Mouse (Mus musculus) yolk sac, embryonic 10.5 days (tissue): ENCODE measurements around the gene Zfp786.
"Not testable (repeated sequence)": the region's sequence is repeated elsewhere in the genome, so short reads cannot be mapped to it uniquely, and the experiment has no call there.

Experiments used
- DNase-seq: peaks from one replicate; pipeline ENCODE4 v3.0.0-alpha.2; 2017; ENCODE audit warnings: low spot score

Gene Zfp786

GRCm38 (mm10) chr6:47830104-47831078 lies at the start of gene Zfp786:
Gene Zfp786, minus strand, starts transcription at chr6:47830867.
- DNase-seq: peak; percentile 84

DNA sequence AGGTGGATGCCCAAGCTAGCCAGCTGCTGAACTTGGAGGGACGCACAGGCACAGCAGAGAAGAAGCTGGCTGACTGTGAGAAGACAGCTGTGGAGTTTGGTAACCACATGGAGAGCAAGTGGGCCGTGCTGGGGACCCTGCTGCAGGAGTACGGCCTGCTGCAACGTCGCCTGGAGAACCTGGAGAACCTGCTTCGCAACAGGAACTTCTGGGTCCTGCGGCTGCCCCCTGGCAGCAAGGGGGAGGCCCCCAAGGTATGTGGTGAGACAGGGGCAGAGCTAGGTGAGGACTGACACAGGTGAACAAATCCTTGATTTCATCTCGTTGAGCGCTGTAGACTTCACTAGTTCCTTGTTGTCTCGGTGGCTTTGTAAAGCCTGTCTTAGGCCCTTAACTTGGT lies 49.5 kb upstream of the Zfp786 start:
- DNase-seq: no peak

GRCm38 (mm10) chr6:47879049-47879716 lies 48.5 kb upstream of the Zfp786 start:
- DNase-seq: no peak

DNA sequence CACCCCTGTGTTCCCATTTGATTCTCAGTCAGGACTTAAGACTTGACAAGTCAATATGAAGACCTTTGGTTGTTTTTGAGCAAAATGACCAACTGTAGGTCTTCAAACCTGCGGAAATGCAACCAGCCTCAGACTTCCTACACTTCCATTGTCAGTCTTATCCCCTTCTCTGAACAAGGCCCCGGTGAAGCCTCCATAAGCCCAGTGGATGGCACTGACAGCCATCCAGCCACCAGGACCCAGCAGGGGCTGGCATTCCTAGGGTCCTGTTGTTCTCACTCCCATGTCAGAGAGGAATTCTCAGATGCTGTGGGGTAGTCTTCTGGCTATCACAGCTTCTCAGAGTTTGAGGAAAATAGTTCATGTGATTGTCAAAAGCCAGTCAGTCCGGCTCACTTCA lies 47.9 kb upstream of the Zfp786 start:
- DNase-seq: no peak

- no peak for DNase-seq
These were observed 47.5 kb upstream of the Zfp786 start for GRCm38 (mm10) chr6:47878133-47878514.

DNA sequence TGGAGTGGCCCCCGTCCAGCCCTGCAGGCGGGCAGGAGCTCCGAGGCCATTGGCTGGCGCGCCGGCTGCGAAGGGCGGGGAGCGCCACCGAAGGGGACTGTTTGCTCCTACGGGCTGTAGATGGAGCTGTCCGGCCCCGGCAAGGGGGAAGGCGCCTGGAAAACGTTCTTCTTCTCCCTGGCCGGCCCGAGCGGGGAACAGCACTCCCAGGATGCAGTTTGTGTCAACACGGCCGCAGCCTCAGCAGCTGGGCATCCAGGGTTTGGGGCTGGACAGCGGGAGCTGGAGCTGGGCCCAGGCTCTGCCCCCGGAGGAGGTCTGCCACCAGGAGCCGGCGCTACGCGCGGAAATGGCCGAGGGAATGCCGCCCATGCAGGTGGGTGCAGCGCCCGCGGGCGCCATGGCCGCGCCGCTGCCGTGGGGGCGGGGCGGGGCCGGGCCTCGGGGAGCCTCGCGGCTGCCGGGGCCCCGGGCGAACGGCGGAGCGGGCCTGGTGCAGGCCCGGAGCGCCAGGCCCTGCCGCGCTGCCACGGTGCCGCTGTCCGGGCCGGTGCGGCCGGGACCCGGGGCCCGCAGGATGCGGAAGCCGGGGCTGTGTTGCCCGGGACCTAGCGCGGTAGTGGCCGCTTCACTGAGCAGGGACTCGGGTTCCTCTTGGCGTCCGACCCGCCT lies 46.9 kb upstream of the Zfp786 start:
- peak; percentile 93 for DNase-seq

- no peak for DNase-seq
These were observed 46.4 kb upstream of the Zfp786 start, which contains the start of gene Zfp282 for GRCm38 (mm10) chr6:47877058-47877457. Gene Zfp282, plus strand, starts transcription at chr6:47877204.

DNA sequence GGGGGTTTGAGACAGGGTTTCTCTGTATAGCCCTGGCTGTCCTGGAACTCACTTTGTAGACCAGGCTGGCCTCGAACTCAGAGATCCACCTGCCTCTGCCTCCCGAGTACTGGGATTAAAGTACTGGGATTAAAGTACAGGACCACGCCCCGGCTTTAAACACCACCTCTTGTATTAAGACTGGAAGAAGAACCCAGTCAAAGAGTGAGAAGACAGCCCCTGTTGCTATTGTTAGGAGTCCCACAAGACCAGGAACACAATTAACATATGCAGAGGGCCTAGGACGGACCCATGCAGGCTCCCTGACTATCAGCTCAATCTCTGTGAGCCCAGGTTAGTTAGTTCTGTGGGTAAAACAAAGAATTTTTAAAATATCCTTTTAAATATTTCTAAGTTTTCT lies 41.6 kb upstream of the Zfp786 start:
- DNase-seq: no peak

DNA sequence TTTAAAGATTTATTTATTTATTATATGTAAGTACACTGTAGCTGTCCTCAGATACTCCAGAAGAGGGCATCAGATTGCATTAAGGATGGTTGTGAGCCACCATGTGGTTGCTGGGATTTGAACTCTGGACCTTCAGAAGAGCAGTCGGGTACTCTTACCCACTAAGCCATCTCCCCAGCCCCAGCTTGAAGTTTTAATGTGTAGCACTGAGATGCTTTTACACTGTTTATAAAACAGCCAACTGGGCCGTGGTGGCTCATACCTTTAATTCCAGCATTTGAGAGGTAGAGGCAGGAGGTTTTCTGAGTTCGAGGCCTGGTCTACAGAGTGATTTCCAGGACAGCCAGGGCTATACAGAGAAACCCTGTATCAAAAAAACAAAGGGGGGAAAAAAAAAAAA lies 27.1 kb upstream of the Zfp786 start:
- not testable (repeated sequence) for DNase-seq

DNA sequence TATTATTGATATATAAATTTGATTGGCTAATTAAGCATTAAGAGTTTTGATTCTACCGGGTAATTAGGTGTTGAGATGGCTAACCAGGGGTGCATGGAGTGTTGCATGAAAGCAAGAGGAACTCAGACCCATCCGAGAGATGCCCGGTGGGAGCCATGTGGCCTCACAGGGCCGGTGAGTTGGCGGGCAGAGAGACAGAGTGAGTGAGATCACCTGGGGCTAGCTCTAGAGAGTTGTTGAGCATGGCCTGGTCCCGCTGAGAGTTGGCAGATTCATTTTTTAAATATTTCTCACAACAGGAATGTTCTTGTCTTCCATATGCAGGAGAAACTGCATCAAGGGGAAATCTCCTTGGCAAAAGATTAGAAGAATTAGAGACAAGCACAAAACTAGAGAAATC lies 26.6 kb upstream of the Zfp786 start:
- no peak for DNase-seq

DNA sequence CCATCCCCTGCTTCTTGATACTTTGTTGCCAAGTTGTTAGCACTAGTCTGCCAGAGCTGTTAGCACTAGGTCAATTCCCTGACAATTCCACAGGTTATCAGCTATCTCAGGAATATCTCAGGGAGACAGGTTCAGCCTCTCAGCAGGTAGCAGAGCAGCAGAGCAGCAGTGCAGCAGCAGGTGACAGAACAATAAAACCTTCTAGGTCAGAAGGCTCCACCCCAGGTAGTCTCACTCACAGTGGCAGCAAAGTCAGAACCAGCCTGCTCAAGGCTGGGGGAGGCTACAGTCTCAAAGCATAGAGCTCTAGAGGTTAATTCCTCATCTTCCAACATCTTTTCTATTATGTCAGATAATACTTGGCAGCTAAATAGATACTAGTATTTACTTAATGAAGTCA lies 15.1 kb upstream of the Zfp786 start:
- DNase-seq: no peak

DNA sequence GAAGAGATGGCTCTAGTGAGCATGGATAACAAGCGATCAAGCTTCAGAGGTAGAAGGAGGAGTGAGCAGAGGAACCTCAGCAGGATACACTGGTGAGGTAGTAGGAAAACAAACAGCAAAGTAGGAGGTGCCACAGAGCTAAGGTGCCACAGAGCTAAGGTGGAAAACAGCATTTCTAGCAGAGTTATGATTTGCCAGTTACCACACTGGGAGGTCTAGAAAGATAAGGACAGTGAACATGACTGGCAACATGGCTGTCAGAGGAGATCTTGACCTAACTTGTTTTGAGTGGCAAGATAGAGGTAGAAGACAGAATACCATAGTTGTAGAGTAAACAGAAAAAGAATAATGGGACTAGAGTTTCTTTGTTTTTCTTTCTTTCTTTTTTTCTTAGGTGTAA lies 11.7 kb upstream of the Zfp786 start:
- no peak for DNase-seq

GRCm38 (mm10) chr6:47841831-47842230 lies 11.2 kb upstream of the Zfp786 start:
- no peak for DNase-seq

DNA sequence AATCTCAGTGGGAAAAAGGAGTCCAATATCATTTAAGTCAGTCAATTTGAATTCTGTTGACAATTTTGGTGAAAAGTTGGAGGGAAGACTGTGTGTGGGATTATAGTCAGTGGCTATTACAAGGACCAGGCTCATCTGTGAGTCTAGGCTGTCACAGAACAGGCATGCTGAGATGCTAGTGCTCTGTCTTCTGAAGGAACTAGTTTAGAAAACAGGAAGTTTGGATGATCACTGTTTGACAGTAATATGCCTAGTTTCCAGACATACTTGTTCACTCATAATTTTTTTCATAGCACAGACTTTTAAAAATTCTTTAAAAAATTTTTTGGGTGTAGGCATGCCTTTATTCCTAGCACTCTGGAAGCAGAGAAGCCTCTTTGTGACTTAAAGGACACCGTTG lies 10.4 kb upstream of the Zfp786 start:
- no peak for DNase-seq

DNA sequence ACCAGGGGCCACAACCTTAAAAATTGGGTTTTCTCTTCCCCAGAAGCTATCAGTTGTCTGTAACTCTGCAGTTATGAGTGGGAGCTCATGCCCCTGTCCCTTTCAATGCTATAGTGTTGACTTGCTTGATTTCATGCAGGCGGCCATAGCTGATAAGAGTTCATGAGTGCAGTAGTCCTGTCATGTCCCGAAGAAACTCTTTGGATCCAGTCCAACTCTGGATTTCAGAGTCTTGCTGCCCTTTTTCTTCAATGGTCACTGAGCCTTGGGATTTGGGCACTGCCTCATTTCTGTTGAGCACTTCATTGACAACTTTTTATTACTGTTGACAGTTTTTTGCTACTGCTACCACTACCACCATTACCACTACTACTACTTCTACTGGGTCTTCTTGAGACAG lies 7.0 kb upstream of the Zfp786 start:
- no peak for DNase-seq

DNA sequence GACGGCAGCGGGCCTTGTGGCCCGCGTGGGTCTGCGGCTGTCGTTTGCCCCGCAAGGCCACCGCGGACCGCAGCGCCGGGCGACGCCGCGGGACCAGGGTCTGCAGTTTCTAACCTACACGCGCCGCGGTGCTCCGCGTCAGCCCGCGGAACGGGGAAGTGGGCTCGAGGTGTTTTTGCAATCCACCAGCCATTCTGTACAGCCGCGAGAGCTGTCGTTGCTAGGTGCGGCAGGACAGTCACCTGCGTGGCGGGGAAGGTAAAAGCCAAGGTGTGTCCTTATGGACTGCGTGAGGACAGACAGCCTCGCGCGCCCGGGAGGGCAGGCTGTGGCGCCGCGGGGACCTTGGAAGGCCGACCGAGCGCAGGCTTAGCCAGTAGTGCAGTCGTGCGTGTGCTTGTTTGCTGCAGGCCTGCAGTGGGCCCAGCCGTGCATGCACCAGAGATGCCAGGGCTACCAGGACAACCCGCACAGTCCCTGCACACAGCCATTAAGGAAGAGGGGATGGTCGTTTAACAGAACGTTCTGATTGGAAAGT lies 5.4 kb upstream of the Zfp786 start:
- DNase-seq: no peak

DNA sequence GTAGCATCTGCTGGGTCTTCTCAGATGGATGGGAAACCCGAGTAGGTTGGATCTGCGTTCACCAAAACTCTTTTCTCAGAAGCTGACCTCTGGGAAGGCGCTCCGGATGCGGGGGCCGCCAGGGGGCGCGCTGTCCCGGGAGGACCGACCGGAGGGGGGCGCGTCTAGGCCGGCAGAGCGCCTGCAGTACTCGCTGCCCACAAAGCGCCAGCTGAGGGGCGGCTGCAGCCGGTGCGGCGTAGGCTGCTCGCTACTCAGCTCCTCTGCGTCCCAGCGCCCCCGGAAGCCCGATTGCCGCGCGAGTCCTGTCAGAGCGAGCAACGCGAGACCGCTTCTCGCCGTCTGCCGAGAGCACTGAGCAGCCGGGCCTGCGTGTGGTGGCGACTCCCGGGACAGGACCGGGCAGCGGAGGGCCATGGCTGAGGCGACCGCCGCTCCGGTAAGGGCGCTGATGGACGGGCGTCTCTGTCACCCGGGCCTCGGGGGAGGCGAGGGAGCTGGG lies 4.9 kb upstream of the Zfp786 start, which contains the start of gene Zfp398:
Gene Zfp398, plus strand, starts transcription at position 180 of the 502 bp plus-strand sequence.
- peak; percentile 91 for DNase-seq

DNA sequence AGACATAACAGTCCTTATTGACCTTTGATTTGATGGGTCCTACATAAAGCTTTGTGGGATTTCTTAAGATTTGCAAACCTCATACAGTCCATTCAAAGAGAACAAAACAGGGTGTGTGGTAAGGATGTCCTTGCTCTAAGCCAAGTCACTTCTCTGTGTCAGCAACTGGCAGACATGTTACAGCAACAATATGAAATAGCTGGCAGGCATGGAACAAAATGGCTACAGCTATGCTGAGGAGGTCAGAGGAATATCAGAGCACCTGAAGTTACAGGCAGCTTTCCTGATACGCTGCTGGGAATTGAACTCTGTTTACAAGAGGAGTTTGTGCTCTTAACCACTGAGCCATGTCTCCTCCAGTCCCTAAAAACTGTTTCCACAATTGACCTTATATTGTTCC lies 1.6 kb upstream of the Zfp786 start:
- DNase-seq: no peak

- DNase-seq: no peak
These were observed 1.7 kb downstream of the Zfp786 start for GRCm38 (mm10) chr6:47828950-47829349.

DNA sequence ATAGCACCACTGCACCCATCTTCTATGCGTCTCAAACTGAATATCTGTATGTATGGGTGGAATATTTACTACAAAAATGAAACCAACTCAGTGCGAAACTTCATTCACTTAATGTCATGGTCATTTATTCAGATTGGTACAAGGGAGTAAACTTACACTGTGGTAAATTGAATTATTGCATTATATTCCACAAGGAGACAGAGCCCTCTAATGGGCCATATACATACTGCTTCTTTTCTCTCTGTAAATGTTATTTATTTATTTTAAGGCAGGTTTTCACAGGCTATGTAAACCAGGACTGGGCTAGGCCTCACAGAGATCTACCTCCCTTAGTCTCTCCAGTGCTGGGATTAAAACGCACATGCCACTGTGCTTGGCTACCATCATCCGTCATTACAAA lies 3.2 kb downstream of the Zfp786 start:
- DNase-seq: no peak

- DNase-seq: no peak
These were observed 6.4 kb downstream of the Zfp786 start for GRCm38 (mm10) chr6:47824241-47824640.

- no peak for DNase-seq
These were observed 8.9 kb downstream of the Zfp786 start for GRCm38 (mm10) chr6:47821776-47822175.
